Mouse (Mus musculus): ENCODE measurements around the gene Atrx. TPM values are rescaled to one million over a fixed set of nuclear protein-coding genes. Genes with fewer than 3 reads are reported as not detected.
"Not testable (repeated sequence)": the region's sequence is repeated elsewhere in the genome, so short reads cannot be mapped to it uniquely, and the experiment has no call there.

Atrx gene
- 252 and 261 TPM in 2 replicates for polyA plus RNA-seq (2016; fragmentation: Nextera tagmentation; extraction: Ambion mirVana)

- Histone ChIP-seq H3K27ac (peak within 1 kb of the TSS; percentile 94), H3K4me1 (replicated peaks) (peaks cover 7% of the 10 kb centered on the region; the same call in 1 of the 2 replicates), H3K9ac (replicated peaks) (peak within 1 kb of the TSS; percentile 88), H3K36me3 (no peaks in the 10 kb centered on the region), H3K9me3 (peaks cover 3% of the 10 kb centered on the region; the same call in 1 of the 2 replicates), H3K4me3 (replicated peaks) (peak within 1 kb of the TSS; percentile 62), H3K27me3 (peaks cover 5% of the 10 kb centered on the region; the same call in 1 of the 2 replicates), H3K4me2 (peak within 1 kb of the TSS; percentile 58)
- 18% methylated on average over 41 of the region's 42 CpGs for WGBS
- ATAC-seq (ENCODE audit: insufficient number of reproducible peaks, insufficient read depth, low FRiP score, low TSS enrichment, low read depth) = peak; percentile 90
Observed at GRCm38 (mm10) chrX:105928861-105929477, at the start of gene Atrx. Gene Atrx (minus strand): TSS chrX:105929403.

GRCm38 (mm10) chrX:105957091-105957490 lies 27.9 kb upstream of the Atrx start:
- H3K9ac ChIP-seq (replicated peaks); H3K36me3 ChIP-seq; H3K9me3 ChIP-seq; H3K4me1 ChIP-seq (replicated peaks); H3K27ac ChIP-seq; H3K27me3 ChIP-seq; H3K4me2 ChIP-seq; H3K4me3 ChIP-seq (replicated peaks); ATAC-seq (ENCODE audit: insufficient number of reproducible peaks, insufficient read depth, low FRiP score, low TSS enrichment, low read depth): not testable (repeated sequence)
- 81% methylated on average over 14 of the region's 14 CpGs for WGBS

DNA sequence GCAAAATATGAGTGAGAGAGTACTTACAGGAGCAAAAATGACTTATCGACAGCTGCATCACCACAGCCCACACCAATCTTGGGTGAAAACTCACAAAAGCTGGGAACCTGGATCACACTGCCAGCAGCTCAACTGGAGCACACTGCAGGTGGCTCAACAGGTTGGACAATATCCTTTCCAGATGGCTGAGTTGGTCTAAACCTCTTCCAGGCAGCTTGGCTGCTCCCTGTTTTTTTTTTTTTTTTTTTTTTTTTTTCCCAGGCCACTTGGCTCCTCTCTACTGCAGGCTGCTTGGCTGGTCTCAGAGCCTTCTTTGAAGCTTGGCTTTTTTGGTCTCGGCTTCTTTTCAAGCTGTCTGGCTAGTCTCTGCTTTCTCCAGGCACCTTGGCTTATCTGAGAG lies 24.8 kb upstream of the Atrx start:
- WGBS = 67% methylated on average over 2 of the region's 2 CpGs
- H3K4me2 ChIP-seq = no peak overlapping the region
- no peak overlapping the region for H3K4me3 ChIP-seq (replicated peaks)
- H3K27me3 ChIP-seq = no peaks in the 10 kb centered on the region
- no peak overlapping the region for H3K27ac ChIP-seq
- ATAC-seq (ENCODE audit: insufficient number of reproducible peaks, insufficient read depth, low FRiP score, low TSS enrichment, low read depth) = no peak
- no peaks in the 10 kb centered on the region for H3K9me3 ChIP-seq
- no peaks in the 10 kb centered on the region for H3K36me3 ChIP-seq
- H3K9ac ChIP-seq (replicated peaks) = no peak overlapping the region
- no peaks in the 10 kb centered on the region for H3K4me1 ChIP-seq (replicated peaks)

GRCm38 (mm10) chrX:105946357-105946756 lies 17.2 kb upstream of the Atrx start:
- no peaks in the 10 kb centered on the region for H3K4me1 ChIP-seq (replicated peaks)
- H3K27ac ChIP-seq = no peak overlapping the region
- no peak overlapping the region for H3K9ac ChIP-seq (replicated peaks)
- no peak for ATAC-seq (ENCODE audit: insufficient number of reproducible peaks, insufficient read depth, low FRiP score, low TSS enrichment, low read depth)
- H3K9me3 ChIP-seq = no peaks in the 10 kb centered on the region
- H3K27me3 ChIP-seq = no peaks in the 10 kb centered on the region; the same call in 1 of the 2 replicates
- WGBS = 82% methylated on average over 1 of the region's 1 CpGs
- H3K4me3 ChIP-seq (replicated peaks) = no peak overlapping the region
- H3K4me2 ChIP-seq = no peak overlapping the region
- no peaks in the 10 kb centered on the region for H3K36me3 ChIP-seq

DNA sequence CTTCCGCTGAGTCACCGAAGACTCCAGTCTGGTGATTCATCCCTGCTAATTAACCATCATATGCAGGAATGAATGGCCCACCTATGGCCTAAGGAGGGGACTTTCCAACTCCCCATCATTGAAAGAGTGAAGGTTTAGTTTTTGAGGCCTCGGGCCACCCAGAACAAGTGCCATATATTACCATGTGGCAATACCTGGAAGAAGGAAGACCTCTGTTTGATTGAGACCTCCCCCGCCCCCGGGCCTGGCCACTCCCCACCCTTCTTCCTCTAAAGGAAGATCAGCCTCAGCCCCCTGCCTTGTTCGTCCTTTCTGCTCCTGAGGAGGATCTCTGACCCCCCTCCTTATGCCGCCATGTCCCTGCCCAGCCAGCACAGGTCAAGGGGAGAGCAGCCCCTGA lies 10.0 kb upstream of the Atrx start:
- no peak for ATAC-seq (ENCODE audit: insufficient number of reproducible peaks, insufficient read depth, low FRiP score, low TSS enrichment, low read depth)
- WGBS = 90% methylated on average over 7 of the region's 7 CpGs

DNA sequence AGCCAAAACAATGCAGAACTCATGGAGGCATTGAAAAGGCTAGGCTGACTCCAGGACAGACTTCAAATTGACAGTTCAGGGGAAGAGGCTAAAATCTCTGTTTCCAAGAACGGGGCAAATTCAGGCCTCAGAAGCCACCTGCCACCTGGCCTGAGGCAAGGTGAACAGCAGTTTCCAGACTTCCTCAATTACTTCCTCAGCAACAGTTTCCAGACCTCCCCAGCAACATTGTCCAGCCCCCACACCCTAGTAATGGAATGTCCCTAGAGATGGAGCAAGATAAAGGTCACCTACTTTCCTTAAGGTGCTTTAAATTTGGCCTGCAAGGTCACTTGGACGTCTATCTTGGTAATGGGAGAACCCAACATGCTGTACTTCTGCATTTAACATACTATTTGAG lies 8.5 kb upstream of the Atrx start:
- no peak overlapping the region for H3K4me2 ChIP-seq
- H3K9me3 ChIP-seq = no peaks in the 10 kb centered on the region
- ATAC-seq (ENCODE audit: insufficient number of reproducible peaks, insufficient read depth, low FRiP score, low TSS enrichment, low read depth) = no peak
- H3K4me1 ChIP-seq (replicated peaks) = no peaks in the 10 kb centered on the region
- no peaks in the 10 kb centered on the region for H3K36me3 ChIP-seq
- H3K27me3 ChIP-seq = no peaks in the 10 kb centered on the region; the same call in 1 of the 2 replicates
- WGBS = 57% methylated on average over 2 of the region's 2 CpGs
- H3K9ac ChIP-seq (replicated peaks) = no peak overlapping the region
- H3K4me3 ChIP-seq (replicated peaks) = no peak overlapping the region
- no peak overlapping the region for H3K27ac ChIP-seq

More for the DNA sequence above, 10.0 kb upstream of the Atrx start:
- Histone ChIP-seq H3K4me1 (replicated peaks) (no peaks in the 10 kb centered on the region), H3K9ac (replicated peaks) (no peak overlapping the region), H3K9me3 (no peaks in the 10 kb centered on the region), H3K36me3 (no peaks in the 10 kb centered on the region), H3K4me3 (replicated peaks) (no peak overlapping the region), H3K27me3 (no peaks in the 10 kb centered on the region; the same call in 1 of the 2 replicates), H3K27ac (no peak overlapping the region), H3K4me2 (no peak overlapping the region)

DNA sequence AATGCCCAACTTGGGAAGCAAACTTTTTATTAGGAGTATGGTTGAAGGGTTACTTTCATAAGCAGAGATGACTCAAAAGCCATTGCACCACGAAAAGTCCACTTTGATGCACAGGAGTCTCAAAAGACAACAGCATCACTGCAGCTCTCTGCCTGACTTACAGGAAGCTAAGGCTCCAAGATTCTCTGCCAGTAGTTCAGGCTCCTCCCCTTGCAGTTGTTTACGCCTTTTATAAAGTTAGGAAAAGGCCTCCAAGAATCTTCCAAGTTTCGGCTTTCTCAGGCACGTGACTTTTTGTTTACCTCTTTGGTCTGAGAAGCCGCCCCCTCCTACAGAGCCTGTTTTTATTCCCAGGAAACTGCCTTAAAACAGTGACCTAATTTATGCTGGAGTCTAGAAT lies 5.1 kb upstream of the Atrx start:
- Histone ChIP-seq H3K27me3 (peaks cover 5% of the 10 kb centered on the region; the same call in 1 of the 2 replicates), H3K4me1 (replicated peaks) (no peaks in the 10 kb centered on the region), H3K9me3 (no peaks in the 10 kb centered on the region), H3K9ac (replicated peaks) (no peak overlapping the region), H3K4me2 (no peak overlapping the region), H3K36me3 (no peaks in the 10 kb centered on the region), H3K4me3 (replicated peaks) (no peak overlapping the region), H3K27ac (no peak overlapping the region)
- 64% methylated on average over 5 of the region's 5 CpGs for WGBS
- ATAC-seq (ENCODE audit: insufficient number of reproducible peaks, insufficient read depth, low FRiP score, low TSS enrichment, low read depth) = no peak

DNA sequence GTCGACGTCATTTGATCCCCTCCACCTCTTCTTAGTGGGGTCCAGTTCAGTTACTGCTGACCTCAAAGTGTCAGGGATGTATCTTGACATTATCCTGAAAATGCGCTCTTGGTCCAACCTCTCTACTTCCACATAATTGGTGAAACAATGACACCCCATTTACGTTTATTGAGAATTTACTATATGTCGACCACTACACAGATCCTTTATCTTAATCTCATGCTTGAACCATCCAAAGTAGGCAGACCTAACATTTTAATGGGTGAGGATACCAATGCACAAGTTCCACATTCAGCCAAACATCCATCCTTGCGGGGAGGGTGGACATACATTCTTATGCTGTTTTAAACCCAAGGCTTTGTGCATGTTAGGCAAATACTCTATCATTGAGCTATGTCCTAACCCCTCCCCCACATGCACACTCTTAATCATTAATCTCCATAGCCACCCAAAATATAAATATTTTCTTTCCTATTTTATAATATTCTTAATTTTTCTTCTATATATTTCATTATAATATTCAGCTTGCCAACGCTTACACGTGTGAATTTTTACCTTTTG lies 355 bp upstream of the Atrx start:
- Histone ChIP-seq H3K9ac (replicated peaks) (no peak overlapping the region), H3K36me3 (no peaks in the 10 kb centered on the region), H3K4me3 (replicated peaks) (peak overlapping the region; percentile 62), H3K27me3 (peaks cover 5% of the 10 kb centered on the region; the same call in 1 of the 2 replicates), H3K4me2 (peak overlapping the region; percentile 32), H3K4me1 (replicated peaks) (peaks cover 7% of the 10 kb centered on the region; the same call in 1 of the 2 replicates), H3K9me3 (no peaks in the 10 kb centered on the region), H3K27ac (no peak overlapping the region; the same call in 1 of the 2 replicates)
- ATAC-seq (ENCODE audit: insufficient number of reproducible peaks, insufficient read depth, low FRiP score, low TSS enrichment, low read depth) = peak; percentile 56; the same call in 1 of the 2 replicates
- WGBS = 35% methylated on average over 8 of the region's 8 CpGs

- Histone ChIP-seq H3K4me1 (replicated peaks) (peaks cover 7% of the 10 kb centered on the region; the same call in 1 of the 2 replicates), H3K9ac (replicated peaks) (peak overlapping the region; percentile 88), H3K4me2 (peak overlapping the region; percentile 58), H3K36me3 (peaks cover 6% of the 10 kb centered on the region; the same call in 1 of the 2 replicates), H3K9me3 (peaks cover 8% of the 10 kb centered on the region; the same call in 1 of the 2 replicates), H3K27ac (peak overlapping the region; percentile 94), H3K4me3 (replicated peaks) (peak overlapping the region; percentile 62), H3K27me3 (peaks cover 5% of the 10 kb centered on the region; the same call in 1 of the 2 replicates)
- ATAC-seq (ENCODE audit: insufficient number of reproducible peaks, insufficient read depth, low FRiP score, low TSS enrichment, low read depth) = 0 out of 2 replicates have a peak, but pooled peaks have one; percentile 57
- WGBS = 21% methylated on average over 54 of the region's 69 CpGs
Observed at GRCm38 (mm10) chrX:105927941-105928860, 1.0 kb downstream of the Atrx start.

- H3K4me3 ChIP-seq (replicated peaks) = no peak overlapping the region
- H3K36me3 ChIP-seq = peaks cover 8% of the 10 kb centered on the region; the same call in 1 of the 2 replicates
- ATAC-seq (ENCODE audit: insufficient number of reproducible peaks, insufficient read depth, low FRiP score, low TSS enrichment, low read depth) = no peak
- no peak overlapping the region for H3K9ac ChIP-seq (replicated peaks)
- no peaks in the 10 kb centered on the region for H3K27me3 ChIP-seq
- H3K4me1 ChIP-seq (replicated peaks) = peaks cover 7% of the 10 kb centered on the region; the same call in 1 of the 2 replicates
- H3K27ac ChIP-seq = no peak overlapping the region
- H3K4me2 ChIP-seq = 0 out of 2 replicates have a peak overlapping the region, but pooled peaks have one; percentile 58
- WGBS = 80% methylated on average over 12 of the region's 12 CpGs
- H3K9me3 ChIP-seq = peaks cover 8% of the 10 kb centered on the region; the same call in 1 of the 2 replicates
Observed at GRCm38 (mm10) chrX:105926121-105926735, 3.0 kb downstream of the Atrx start.

Data from limb, embryonic 12.5 days (tissue).